Mouse (Mus musculus) heart, adult 11 months (tissue): ENCODE results near the gene Bdh2.

Experiments
- DNase-seq: peaks from one replicate; pipeline ENCODE4 v3.0.0; 2022

The Bdh2 gene

GRCm38 (mm10) chr3:135300081-135300480 is 19.1 kb downstream of the Bdh2 start:
- peak; percentile 50 for DNase-seq

GRCm38 (mm10) chr3:135304060-135304459 is 23.0 kb downstream of the Bdh2 start:
- peak; percentile 39 for DNase-seq

GRCm38 (mm10) chr3:135304566-135304965 is 23.5 kb downstream of the Bdh2 start:
- DNase-seq = peak; percentile 21

- peak; percentile 86 for DNase-seq
Observed at GRCm38 (mm10) chr3:135307411-135308259, 26.6 kb downstream of the Bdh2 start, which contains the start of gene Slc9b2. Slc9b2 (plus strand) TSS chr3:135307700.

- DNase-seq = peak; percentile 28
Observed at GRCm38 (mm10) chr3:135312916-135313491, 32.0 kb downstream of the Bdh2 start.

GRCm38 (mm10) chr3:135313727-135314126 is 32.7 kb downstream of the Bdh2 start:
- DNase-seq = peak; percentile 30

GRCm38 (mm10) chr3:135314811-135315210 is 33.8 kb downstream of the Bdh2 start:
- peak; percentile 76 for DNase-seq

- DNase-seq = peak; percentile 45
Observed at GRCm38 (mm10) chr3:135315720-135316425, 34.9 kb downstream of the Bdh2 start.

GRCm38 (mm10) chr3:135318331-135318730 is 37.3 kb downstream of the Bdh2 start:
- DNase-seq = peak; percentile 36

- peak; percentile 13 for DNase-seq
Observed at GRCm38 (mm10) chr3:135324354-135324753, 43.3 kb downstream of the Bdh2 start.

- DNase-seq = no peak
Observed at GRCm38 (mm10) chr3:135327176-135327575, 46.2 kb downstream of the Bdh2 start.

- DNase-seq = no peak
Observed at GRCm38 (mm10) chr3:135327601-135328000, 46.6 kb downstream of the Bdh2 start.

- DNase-seq = peak; percentile 83
Observed at GRCm38 (mm10) chr3:135328560-135328959, 47.5 kb downstream of the Bdh2 start.

GRCm38 (mm10) chr3:135332691-135333090 is 51.7 kb downstream of the Bdh2 start:
- DNase-seq = peak; percentile 28

GRCm38 (mm10) chr3:135333763-135334162 is 52.7 kb downstream of the Bdh2 start:
- no peak for DNase-seq

GRCm38 (mm10) chr3:135347739-135348264 is 66.8 kb downstream of the Bdh2 start, which contains the start of gene Slc9b1:
Slc9b1 (plus strand) TSS chr3:135348029.
- DNase-seq = peak; percentile 87

- no peak for DNase-seq
Observed at GRCm38 (mm10) chr3:135349022-135349421, 68.0 kb downstream of the Bdh2 start.

- DNase-seq = peak; percentile 54
Observed at GRCm38 (mm10) chr3:135351857-135352256, 70.8 kb downstream of the Bdh2 start.
